Mouse (Mus musculus) forebrain, embryonic 13.5 days (tissue): ENCODE data around the gene Dis3l. TPM values are rescaled to one million over a fixed set of nuclear protein-coding genes. Genes with fewer than 3 reads are reported as not detected.

Experiments used
- ATAC-seq: fragments of 200-750 bp; cut with Nextera tagmentation; 2 replicates; pipeline ENCODE4 v1.8.0; 2017
- H3K27ac ChIP-seq: fragments of 300-500 bp; sonication (generic); 2 replicates; pipeline ENCODE4 v1.5.1; 2015; ENCODE audit warnings: inconsistent platforms, mild to moderate bottlenecking, moderate library complexity
- H3K27me3 ChIP-seq: fragments of 300-500 bp; sonication (generic); 2 replicates; pipeline ENCODE4 v1.6.1; 2015; ENCODE audit warnings: mild to moderate bottlenecking, inconsistent platforms
- H3K36me3 ChIP-seq: fragments of 300-500 bp; sonication (generic); 2 replicates; pipeline ENCODE4 v1.6.1; 2015; ENCODE audit warnings: mild to moderate bottlenecking, inconsistent platforms; ENCODE audit not compliant: poor library complexity, severe bottlenecking
- H3K4me1 ChIP-seq: fragments of 300-500 bp; sonication (generic); 2 replicates; pipeline ENCODE4 v1.6.1; 2015; ENCODE audit warnings: inconsistent platforms
- H3K4me2 ChIP-seq: fragments of 300-500 bp; sonication (generic); 2 replicates; pipeline ENCODE4 v1.6.1; 2015; ENCODE audit warnings: inconsistent platforms, mild to moderate bottlenecking, moderate library complexity
- H3K4me3 ChIP-seq: fragments of 300-500 bp; sonication (generic); 2 replicates; pipeline ENCODE4 v1.5.1; 2015; ENCODE audit warnings: mild to moderate bottlenecking, inconsistent platforms
- H3K9ac ChIP-seq: fragments of 300-500 bp; sonication (generic); 2 replicates; pipeline ENCODE4 v1.6.1; 2015; ENCODE audit warnings: mild to moderate bottlenecking, inconsistent platforms
- H3K9me3 ChIP-seq: fragments of 300-500 bp; sonication (generic); replicated peaks from 2 replicates; pipeline ENCODE4 v1.6.1; 2016; ENCODE audit warnings: inconsistent platforms
- WGBS: fragments of 180-500 bp; shearing (Covaris S2); methylation state at CpG from one replicate; pipeline ENCODE4 v1.1.7; 2015; 5-methylcytosine and 5-hydroxymethylcytosine counted together
- polyA plus RNA-seq: library from polyadenylated mRNA; unstranded; fragments of >200 nt; fragmentation: Nextera tagmentation; extraction: Ambion mirVana; gene quantifications from 2 replicates; pipeline ENCODE4 v1.2.1, GENCODE M21; 2015

Dis3l gene
- polyA plus RNA-seq = 19.4 and 21.7 TPM in 2 replicates

DNA sequence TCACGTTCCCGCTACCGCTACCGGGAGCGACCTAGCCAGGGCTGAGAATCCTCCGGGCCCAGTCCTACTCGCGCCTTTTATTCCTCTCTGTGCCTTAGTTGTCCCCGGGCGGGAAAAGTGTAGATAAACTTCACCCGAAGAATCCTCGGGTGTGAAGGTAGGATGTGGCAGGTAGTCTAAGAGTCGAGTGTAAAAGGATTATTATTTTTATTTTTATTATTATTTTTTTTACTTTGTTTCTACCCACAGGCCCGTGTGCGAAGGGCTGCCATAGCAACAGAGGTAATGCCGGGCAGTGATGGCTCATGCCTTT is at the start of gene Dis3l:
Gene Dis3l (minus strand): TSS at position 35 of the 313 bp plus-strand sequence.
- Histone ChIP-seq H3K9me3 (no peaks in the 10 kb centered on the region), H3K27me3 (no peaks in the 10 kb centered on the region), H3K4me2 (peak within 1 kb of the TSS; percentile 80), H3K27ac (peak within 1 kb of the TSS; percentile 99), H3K9ac (peak within 1 kb of the TSS; percentile 98), H3K4me1 (peaks cover 11% of the 10 kb centered on the region), H3K4me3 (peak within 1 kb of the TSS; percentile 62), H3K36me3 (peaks cover 9% of the 10 kb centered on the region; the same call in 1 of the 2 replicates)
- 15% methylated on average over 16 of the region's 16 CpGs for WGBS
- peak; percentile 20; the same call in 1 of the 2 replicates for ATAC-seq

DNA sequence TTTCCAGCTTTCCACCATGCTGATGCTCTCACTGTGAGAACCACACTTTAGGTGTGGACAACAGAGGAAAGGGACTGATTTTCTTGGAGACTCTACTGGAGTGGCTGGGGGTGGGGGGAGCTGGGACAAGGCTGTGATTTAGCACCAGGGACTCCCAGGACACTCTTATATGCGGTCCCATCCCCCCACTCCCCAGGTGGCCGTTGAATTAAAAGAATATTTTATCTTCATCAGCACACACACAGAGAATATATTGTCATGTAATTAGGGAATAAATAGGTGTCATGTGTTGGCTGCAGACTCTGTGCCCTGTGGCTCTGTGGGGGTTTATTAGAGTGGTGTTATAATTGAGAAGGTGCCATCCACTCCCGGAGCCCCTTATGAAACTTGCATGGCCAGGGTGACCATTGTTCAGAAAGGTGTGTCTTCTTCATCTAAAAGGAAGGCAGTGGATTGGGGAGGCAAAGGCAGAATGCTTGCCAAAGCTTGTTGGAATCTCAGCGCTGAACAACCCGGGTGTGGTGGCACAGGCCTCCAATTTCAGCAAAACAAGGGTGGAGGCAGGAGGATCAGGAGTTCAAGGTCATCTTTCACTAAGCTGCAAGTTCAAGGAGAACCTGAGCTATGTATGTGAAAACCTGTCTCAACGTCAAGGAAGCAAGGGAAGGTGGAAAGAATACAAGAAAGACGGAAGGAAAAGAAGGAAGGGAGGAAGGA is 48.6 kb upstream of the Dis3l start:
- Histone ChIP-seq H3K4me2 (no peak overlapping the region), H3K9me3 (no peaks in the 10 kb centered on the region), H3K36me3 (no peaks in the 10 kb centered on the region), H3K9ac (no peak overlapping the region), H3K4me1 (peaks cover 24% of the 10 kb centered on the region), H3K27ac (no peak overlapping the region), H3K4me3 (no peak overlapping the region), H3K27me3 (peaks cover 59% of the 10 kb centered on the region)
- ATAC-seq = no peak
- WGBS = 70% methylated on average over 7 of the region's 7 CpGs

DNA sequence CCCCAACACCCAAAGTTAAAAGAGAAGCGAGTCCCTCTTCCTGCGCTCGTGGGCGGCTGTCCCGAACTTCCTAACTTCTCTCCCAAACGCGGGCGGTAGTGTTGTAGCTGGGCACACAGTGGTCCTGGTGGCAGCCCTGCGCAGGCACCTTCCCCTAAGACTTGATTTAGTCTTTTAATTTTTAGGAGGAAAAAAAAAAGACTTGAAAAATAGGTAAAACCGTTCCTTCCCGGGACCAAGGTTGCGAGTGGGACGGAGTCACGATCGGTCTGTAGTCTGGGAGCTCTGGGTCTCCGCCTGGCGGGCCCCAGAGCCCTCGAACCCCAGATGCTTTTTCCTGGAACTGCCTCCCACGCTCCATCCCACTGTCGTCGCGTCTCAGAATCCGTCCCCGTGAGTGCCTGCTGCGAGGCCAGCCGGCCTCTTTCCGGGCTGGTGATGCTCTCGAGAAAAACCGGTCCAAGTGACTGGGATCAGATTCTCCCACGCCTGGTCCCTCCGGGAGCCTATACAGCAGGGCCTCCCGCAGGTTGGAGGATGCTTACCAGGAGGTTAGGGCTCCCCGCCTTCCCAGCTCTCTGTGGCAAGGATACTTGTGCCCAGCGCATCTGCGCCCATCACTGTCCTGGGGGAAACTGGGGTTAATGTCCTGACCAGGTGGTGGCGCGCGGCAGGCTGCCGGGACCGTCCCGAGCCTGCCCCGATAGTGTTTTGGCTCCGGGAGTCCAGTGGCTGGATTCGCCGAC is 45.6 kb upstream of the Dis3l start:
- Histone ChIP-seq H3K4me2 (peak overlapping the region; percentile 100), H3K4me3 (peak overlapping the region; percentile 63), H3K36me3 (no peaks in the 10 kb centered on the region), H3K27ac (no peak overlapping the region), H3K27me3 (peaks cover 70% of the 10 kb centered on the region), H3K9me3 (no peaks in the 10 kb centered on the region), H3K9ac (peak overlapping the region; percentile 78), H3K4me1 (peaks cover 30% of the 10 kb centered on the region)
- no peak for ATAC-seq
- WGBS = 2% methylated on average over 45 of the region's 45 CpGs

DNA sequence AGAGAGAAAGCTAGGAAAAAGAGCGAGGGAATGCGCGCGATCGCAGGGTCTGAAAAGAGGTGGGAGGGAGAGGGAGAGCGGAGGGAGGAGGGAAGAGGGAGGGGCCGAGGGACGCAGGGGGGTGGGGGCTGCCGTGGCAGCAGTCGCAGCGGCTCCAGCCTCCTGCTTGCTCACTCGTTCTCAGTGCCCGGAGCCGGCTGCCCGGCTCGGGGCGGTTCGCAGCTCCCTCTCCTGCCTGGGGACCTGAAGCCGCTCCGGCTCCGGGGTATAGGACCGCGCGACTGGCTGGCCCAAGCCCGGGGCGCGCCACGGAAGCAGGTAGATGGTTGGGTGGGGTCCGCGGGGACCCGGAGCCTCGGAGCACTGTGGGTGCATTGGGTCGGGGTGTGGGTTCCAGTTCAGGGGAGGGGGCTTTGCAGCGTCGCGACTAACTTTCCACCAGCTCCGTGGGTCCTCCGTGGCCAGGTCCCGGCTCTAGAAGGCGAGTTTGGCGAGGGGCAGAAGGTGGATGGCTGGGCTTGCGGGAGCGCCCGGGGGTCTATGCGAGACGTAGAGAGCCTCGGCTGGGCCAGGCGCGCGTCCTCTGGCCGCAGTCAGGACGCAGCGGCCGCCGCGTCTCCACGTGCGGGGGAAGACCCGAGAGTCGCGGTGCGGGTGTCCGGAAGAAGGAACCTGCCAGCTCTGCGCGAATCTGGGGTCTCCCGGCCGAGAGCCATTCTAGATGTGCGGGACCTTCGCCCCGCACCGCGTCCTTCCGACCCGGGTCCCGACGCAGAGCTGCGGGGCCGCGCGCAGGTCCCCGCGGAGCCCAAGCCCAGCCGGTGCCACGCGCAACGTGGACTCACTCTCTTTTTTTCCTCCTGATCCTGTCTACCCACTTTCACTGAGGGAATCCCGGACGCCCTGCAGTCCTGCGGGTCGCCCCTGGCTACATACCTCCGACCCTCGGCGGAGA is 44.7 kb upstream of the Dis3l start, which contains the start of gene Megf11:
Gene Megf11 (plus strand): TSS at position 116 of the 955 bp plus-strand sequence.
- peak within 1 kb of the TSS; percentile 63 for H3K4me3 ChIP-seq
- H3K4me2 ChIP-seq = peak within 1 kb of the TSS; percentile 100
- H3K27me3 ChIP-seq = peaks cover 63% of the 10 kb centered on the region
- no peak within 1 kb of the TSS for H3K27ac ChIP-seq
- no peaks in the 10 kb centered on the region for H3K9me3 ChIP-seq
- no peaks in the 10 kb centered on the region for H3K36me3 ChIP-seq
- WGBS = under 1% methylated on average over 86 of the region's 93 CpGs
- peak within 1 kb of the TSS; percentile 78 for H3K9ac ChIP-seq
- H3K4me1 ChIP-seq = peaks cover 30% of the 10 kb centered on the region
- peak; percentile 85 for ATAC-seq

DNA sequence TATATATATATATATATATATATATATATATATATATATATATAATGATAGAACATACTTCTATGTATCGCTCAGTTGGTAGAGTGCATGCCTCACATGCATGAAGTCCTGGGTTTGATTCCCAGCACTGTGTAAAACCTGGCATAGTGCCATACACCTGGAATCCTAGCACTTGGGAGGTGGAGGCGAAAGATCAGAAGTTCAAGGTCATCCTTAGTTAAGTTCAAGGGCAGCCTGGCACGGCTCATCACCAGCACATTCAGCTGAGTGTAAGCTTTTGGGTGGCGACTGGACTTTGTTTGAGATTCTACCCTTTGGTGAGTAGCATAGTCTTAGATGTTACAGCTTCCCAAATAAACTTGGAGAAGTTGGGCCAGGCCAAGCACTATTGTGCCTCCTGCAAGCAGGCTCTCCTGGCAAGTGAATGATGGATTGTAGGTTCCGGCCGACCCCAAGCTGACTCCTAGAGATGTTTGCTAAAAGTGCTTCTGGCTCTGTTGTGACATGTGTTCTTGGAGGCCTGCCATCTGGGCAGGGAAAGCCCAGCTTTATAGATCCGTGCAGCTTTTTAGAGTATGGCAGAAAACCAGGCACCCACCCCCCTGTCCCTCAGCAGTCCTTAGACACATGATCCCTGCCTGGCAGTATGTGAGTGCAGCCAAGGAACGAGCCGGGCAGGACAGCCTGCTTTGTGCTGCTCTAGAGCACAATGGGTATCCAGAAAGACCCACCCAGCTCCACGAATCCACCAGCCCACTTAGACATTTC is 42.1 kb upstream of the Dis3l start:
- H3K9ac ChIP-seq = no peak overlapping the region
- peaks cover 52% of the 10 kb centered on the region for H3K27me3 ChIP-seq
- 47% methylated on average over 10 of the region's 10 CpGs for WGBS
- peaks cover 27% of the 10 kb centered on the region for H3K4me1 ChIP-seq
- no peaks in the 10 kb centered on the region for H3K36me3 ChIP-seq
- peak; percentile 50; the same call in 1 of the 2 replicates for ATAC-seq
- no peaks in the 10 kb centered on the region for H3K9me3 ChIP-seq
- H3K27ac ChIP-seq = no peak overlapping the region
- H3K4me2 ChIP-seq = no peak overlapping the region
- no peak overlapping the region for H3K4me3 ChIP-seq

DNA sequence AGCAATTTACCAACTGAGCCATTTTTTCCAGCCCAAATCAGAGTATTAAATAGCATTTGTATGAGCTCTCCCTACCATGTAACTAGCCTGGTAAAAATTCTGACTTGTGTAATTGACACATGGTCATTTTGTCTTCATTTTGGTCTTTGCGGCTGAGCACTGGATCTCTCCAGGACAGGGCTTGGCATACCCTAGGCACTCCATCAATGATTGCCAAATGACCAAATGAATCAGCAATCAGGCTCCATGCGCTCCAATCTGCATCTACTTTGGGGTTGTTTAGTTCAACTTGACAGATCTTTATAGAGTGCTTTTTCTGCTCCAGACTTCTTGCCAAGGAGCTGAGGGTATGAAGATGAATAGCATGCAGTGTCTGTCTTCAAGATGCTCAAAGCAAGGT is 35.3 kb upstream of the Dis3l start:
- Histone ChIP-seq H3K4me3 (no peak overlapping the region), H3K4me1 (peaks cover 1% of the 10 kb centered on the region; the same call in 1 of the 2 replicates), H3K27ac (no peak overlapping the region), H3K9me3 (no peaks in the 10 kb centered on the region), H3K36me3 (no peaks in the 10 kb centered on the region), H3K9ac (no peak overlapping the region), H3K4me2 (no peak overlapping the region), H3K27me3 (peaks cover 8% of the 10 kb centered on the region; the same call in 1 of the 2 replicates)
- ATAC-seq = no peak
- 92% methylated on average over 2 of the region's 2 CpGs for WGBS

DNA sequence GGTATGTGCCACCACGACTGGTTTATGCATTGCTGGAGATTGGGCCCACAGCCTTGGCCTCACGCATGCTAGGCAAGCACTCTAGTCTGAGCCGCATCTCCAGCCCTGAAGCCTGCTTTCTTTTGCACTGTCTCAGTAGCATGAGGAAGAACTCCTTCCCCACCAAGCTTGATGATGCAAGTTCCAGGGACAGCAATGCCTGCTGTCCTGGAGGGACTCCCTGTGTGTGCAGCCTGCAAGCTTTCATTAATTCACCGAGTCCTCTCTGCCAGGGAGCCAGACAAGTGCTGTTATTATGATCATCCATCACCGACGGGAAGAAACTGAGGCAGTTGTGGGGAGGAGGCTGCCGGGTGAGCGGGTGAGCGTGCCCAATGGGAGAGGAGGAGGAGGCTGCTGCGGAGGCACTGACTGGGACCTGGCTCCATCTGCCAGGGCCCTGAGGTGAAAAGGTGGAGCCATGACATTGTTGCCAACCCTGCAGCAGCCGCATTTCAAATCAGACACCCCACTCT is 30.3 kb upstream of the Dis3l start:
- WGBS = 48% methylated on average over 11 of the region's 11 CpGs
- Histone ChIP-seq H3K36me3 (no peaks in the 10 kb centered on the region), H3K27ac (no peak overlapping the region), H3K4me2 (no peak overlapping the region), H3K9ac (no peak overlapping the region), H3K4me3 (no peak overlapping the region), H3K4me1 (peaks cover 4% of the 10 kb centered on the region; the same call in 1 of the 2 replicates), H3K27me3 (no peaks in the 10 kb centered on the region), H3K9me3 (no peaks in the 10 kb centered on the region)
- no peak for ATAC-seq

DNA sequence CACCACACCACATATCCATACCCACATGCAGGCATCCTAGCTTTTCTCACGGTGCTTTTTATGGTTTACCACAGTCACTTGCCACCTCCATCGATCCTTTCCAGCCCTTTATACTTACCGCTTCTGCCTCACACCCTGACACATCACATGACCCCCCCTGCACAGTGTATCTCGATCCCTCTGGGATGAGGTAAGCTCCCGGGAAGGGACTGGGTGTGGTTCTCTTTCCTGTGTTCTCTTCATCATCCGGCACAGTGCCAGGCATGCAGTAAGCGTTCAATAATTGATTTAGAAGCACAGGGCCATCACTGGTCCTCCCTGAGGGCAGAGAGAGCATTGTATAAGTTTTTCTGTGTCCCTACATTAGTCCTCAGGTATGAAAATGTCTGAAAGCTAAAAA is 28.8 kb upstream of the Dis3l start:
- H3K9ac ChIP-seq = no peak overlapping the region

DNA sequence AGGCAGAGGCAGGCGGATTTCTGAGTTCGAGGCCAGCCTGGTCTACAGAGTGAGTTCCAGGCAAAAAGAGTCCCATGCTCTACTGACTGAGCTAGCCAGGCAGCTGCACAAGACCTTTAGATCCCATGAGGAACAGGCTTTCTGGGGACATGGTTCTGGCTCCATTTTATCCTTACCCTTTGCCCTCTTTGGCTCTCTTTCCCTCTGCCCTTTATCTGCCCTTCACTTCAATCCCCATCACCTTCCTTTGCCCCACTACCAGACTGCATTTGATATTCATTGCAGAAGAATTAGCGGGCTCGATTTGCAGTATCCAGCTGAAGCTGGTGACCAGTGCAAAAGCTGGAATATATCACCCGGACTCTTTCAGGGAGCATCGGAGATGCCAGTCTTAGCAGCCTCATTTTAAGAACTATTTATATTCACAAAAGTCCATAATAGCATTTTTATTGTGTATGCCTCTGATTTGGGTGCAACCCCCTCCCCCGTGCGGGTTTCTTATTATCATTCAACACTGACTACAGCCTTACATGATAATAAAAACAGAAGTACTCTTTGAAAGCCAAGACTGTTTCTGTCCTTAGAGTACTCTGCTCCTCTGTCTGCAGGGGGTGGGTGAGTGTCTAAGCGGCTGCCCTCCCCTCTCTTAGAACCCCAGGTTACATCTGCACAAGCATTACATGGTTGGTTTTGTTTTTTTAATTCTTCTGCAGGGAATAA is 20.3 kb upstream of the Dis3l start:
- H3K36me3 ChIP-seq = no peaks in the 10 kb centered on the region
- H3K4me3 ChIP-seq = no peak overlapping the region
- H3K4me1 ChIP-seq = peaks cover 6% of the 10 kb centered on the region; the same call in 1 of the 2 replicates
- H3K9ac ChIP-seq = no peak overlapping the region
- WGBS = 88% methylated on average over 9 of the region's 9 CpGs
- no peak overlapping the region for H3K4me2 ChIP-seq
- ATAC-seq = no peak
- H3K9me3 ChIP-seq = no peaks in the 10 kb centered on the region
- no peak overlapping the region for H3K27ac ChIP-seq
- H3K27me3 ChIP-seq = no peaks in the 10 kb centered on the region

More for the DNA sequence above, 28.8 kb upstream of the Dis3l start:
- 72% methylated on average over 7 of the region's 7 CpGs for WGBS
- Histone ChIP-seq H3K4me3 (no peak overlapping the region), H3K36me3 (no peaks in the 10 kb centered on the region), H3K27ac (no peak overlapping the region), H3K4me1 (peaks cover 10% of the 10 kb centered on the region; the same call in 1 of the 2 replicates), H3K4me2 (no peak overlapping the region), H3K9me3 (no peaks in the 10 kb centered on the region), H3K27me3 (no peaks in the 10 kb centered on the region)
- ATAC-seq = no peak

DNA sequence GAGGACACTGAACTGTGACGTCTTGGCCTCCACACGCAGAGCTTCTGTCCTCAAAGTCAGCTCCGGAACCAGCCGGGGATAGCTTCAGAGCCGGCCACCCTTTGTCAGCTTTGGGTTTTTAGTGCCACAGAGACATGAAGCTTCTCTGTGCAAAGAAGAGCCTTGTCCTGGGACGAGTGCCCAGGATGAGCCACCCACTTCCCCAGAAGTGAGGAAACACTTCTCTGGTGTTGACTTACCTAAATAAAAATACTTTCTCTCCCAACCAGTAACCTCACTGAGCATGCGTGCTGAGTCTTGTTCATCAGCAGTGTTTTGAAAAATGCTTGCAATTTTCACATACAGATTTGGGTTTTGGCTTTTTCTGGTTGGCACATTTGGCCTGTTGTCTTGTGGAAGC is 14.5 kb upstream of the Dis3l start:
- H3K9me3 ChIP-seq = no peaks in the 10 kb centered on the region
- no peaks in the 10 kb centered on the region for H3K4me1 ChIP-seq
- no peak overlapping the region for H3K27ac ChIP-seq
- no peaks in the 10 kb centered on the region for H3K36me3 ChIP-seq
- 94% methylated on average over 7 of the region's 7 CpGs for WGBS
- no peak overlapping the region for H3K4me3 ChIP-seq
- no peak overlapping the region for H3K9ac ChIP-seq
- no peak overlapping the region for H3K4me2 ChIP-seq
- no peak for ATAC-seq
- H3K27me3 ChIP-seq = no peaks in the 10 kb centered on the region
